Mouse (Mus musculus) MEL (cell line): ENCODE measurements around the gene Cbr3. TPM values are rescaled to one million over a fixed set of nuclear protein-coding genes. Genes with fewer than 3 reads are reported as not detected.

Experiments used
- DNase-seq: peaks from one replicate; pipeline ENCODE4 v3.0.0; 2011; ENCODE audit warnings: low read depth, low spot score
- H3K27ac ChIP-seq: 2 replicates; pipeline ENCODE4 v1.5.1; 2012; ENCODE audit warnings: low read depth, mild to moderate bottlenecking, control low read depth, low read length, moderate library complexity; ENCODE audit not compliant: control insufficient read depth
- H3K27me3 ChIP-seq, 2 experiments: fragments of 150-350 bp in 1 of 2; sonication (generic) in 1 of 2; 2 replicates each; pipeline ENCODE4 v1.6.1; 2012; ENCODE audit warnings: low read length in 2 of 2, mild to moderate bottlenecking in 2 of 2, improper control_type of control experiment in 1 of 2, moderate library complexity in 1 of 2; ENCODE audit not compliant: insufficient read depth in 2 of 2, control insufficient read depth in 1 of 2
- H3K36me3 ChIP-seq, 2 experiments: 2 replicates each; pipeline ENCODE4 v1.6.1; 2012 to 2014; ENCODE audit warnings: low read length in 2 of 2, improper control_type of control experiment in 1 of 2, inconsistent platforms in 1 of 2, mild to moderate bottlenecking in 1 of 2; ENCODE audit not compliant: insufficient read depth in 2 of 2, control insufficient read depth in 1 of 2
- H3K4me1 ChIP-seq, 2 experiments: fragments of 150-350 bp in 1 of 2; sonication (generic) in 1 of 2; 2 replicates each; pipeline ENCODE4 v1.6.1; 2012; ENCODE audit warnings: low read length in 2 of 2, improper control_type of control experiment in 1 of 2, mild to moderate bottlenecking in 1 of 2; ENCODE audit not compliant: insufficient read depth in 2 of 2, control insufficient read depth in 1 of 2
- H3K4me3 ChIP-seq, 2 experiments: fragments of 150-350 bp in 1 of 2; sonication (generic) in 1 of 2; 2 replicates each; pipeline ENCODE4 v1.5.1; 2012; ENCODE audit warnings: low read depth in 2 of 2, low read length in 2 of 2, mild to moderate bottlenecking in 2 of 2, moderate library complexity in 2 of 2, control low read depth in 1 of 2, improper control_type of control experiment in 1 of 2; ENCODE audit not compliant: control insufficient read depth in 1 of 2, insufficient read depth in 1 of 2
- H3K79me2 ChIP-seq: 2 replicates; pipeline ENCODE4 v1.6.1; 2012; ENCODE audit warnings: mild to moderate bottlenecking, low read length, moderate library complexity; ENCODE audit not compliant: control insufficient read depth, poor library complexity, insufficient read depth
- H3K9ac ChIP-seq: 2 replicates; pipeline ENCODE4 v1.6.1; 2012; ENCODE audit warnings: low read depth, mild to moderate bottlenecking, control low read depth, low read length, moderate library complexity; ENCODE audit not compliant: control insufficient read depth, poor library complexity, severe bottlenecking
- H3K9me3 ChIP-seq: fragments of 150-350 bp; sonication (generic); replicated peaks from 2 replicates; pipeline ENCODE4 v1.6.1; 2012; ENCODE audit warnings: mild to moderate bottlenecking, low read length, improper control_type of control experiment, moderate library complexity; ENCODE audit not compliant: insufficient read depth
- BHLHE40 ChIP-seq: IDR thresholded peaks from 2 replicates; pipeline ENCODE4 v1.6.1; 2012; ENCODE audit warnings: low read depth, mild to moderate bottlenecking, inconsistent platforms, low read length, improper control_type of control experiment, borderline replicate concordance
- CHD1 ChIP-seq: IDR thresholded peaks from 2 replicates; pipeline ENCODE4 v1.6.1; 2012; ENCODE audit warnings: low read depth, mild to moderate bottlenecking, inconsistent platforms, low read length, improper control_type of control experiment
- CHD2 ChIP-seq: IDR thresholded peaks from 2 replicates; pipeline ENCODE4 v1.6.1; 2011; ENCODE audit warnings: low read length, improper control_type of control experiment
- CTCF ChIP-seq, 3 experiments: IDR thresholded peaks in 2 of 3; conservative IDR thresholded peaks in 1 of 3; 2 replicates each; pipeline ENCODE4 v1.5.1; 2011 to 2012; ENCODE audit warnings: low read length in 3 of 3, low read depth in 2 of 3, mild to moderate bottlenecking in 2 of 3, improper control_type of control experiment in 1 of 3, inconsistent platforms in 1 of 3, mixed read lengths in 1 of 3, moderate library complexity in 1 of 3; ENCODE audit not compliant: control insufficient read depth in 1 of 3, insufficient read depth in 1 of 3, poor library complexity in 1 of 3, severe bottlenecking in 1 of 3
- E2F4 ChIP-seq: IDR thresholded peaks from 2 replicates; pipeline ENCODE4 v1.6.1; 2011; ENCODE audit warnings: low read depth, low read length, improper control_type of control experiment, borderline replicate concordance
- ELF1 ChIP-seq: IDR thresholded peaks from 2 replicates; pipeline ENCODE4 v1.6.1; 2014; ENCODE audit warnings: low read depth, mild to moderate bottlenecking, inconsistent platforms, low read length, improper control_type of control experiment, moderate library complexity
- EP300 ChIP-seq, 2 experiments: IDR thresholded peaks; 2 replicates each; pipeline ENCODE4 v1.6.1; 2011; ENCODE audit warnings: improper control_type of control experiment in 2 of 2, low read length in 2 of 2, low read depth in 1 of 2, mild to moderate bottlenecking in 1 of 2
- ETS1 ChIP-seq: IDR thresholded peaks from 2 replicates; pipeline ENCODE4 v1.6.1; 2012; ENCODE audit warnings: low read depth, mild to moderate bottlenecking, inconsistent platforms, low read length, improper control_type of control experiment, moderate library complexity
- GABPA ChIP-seq: IDR thresholded peaks from 2 replicates; pipeline ENCODE4 v1.6.1; 2012; ENCODE audit warnings: low read depth, mild to moderate bottlenecking, inconsistent platforms, low read length, improper control_type of control experiment, moderate library complexity
- JUND ChIP-seq: IDR thresholded peaks from 2 replicates; pipeline ENCODE4 v1.6.1; 2011; ENCODE audit warnings: low read depth, mild to moderate bottlenecking, improper control_type of control experiment, low read length
- KAT2A ChIP-seq: conservative IDR thresholded peaks from 2 replicates; pipeline ENCODE4 v1.6.1; 2012; ENCODE audit warnings: low read depth, low read length, improper control_type of control experiment, inconsistent platforms
- MAFK ChIP-seq: IDR thresholded peaks from 2 replicates; pipeline ENCODE4 v1.6.1; 2011; ENCODE audit warnings: low read depth, mild to moderate bottlenecking, low read length, improper control_type of control experiment, borderline replicate concordance
- MAX ChIP-seq: IDR thresholded peaks from 2 replicates; pipeline ENCODE4 v1.6.1; 2011; ENCODE audit warnings: low read length, improper control_type of control experiment
- MAZ ChIP-seq: IDR thresholded peaks from 2 replicates; pipeline ENCODE4 v1.6.1; 2012; ENCODE audit warnings: low read depth, mild to moderate bottlenecking, inconsistent platforms, low read length, improper control_type of control experiment
- MEF2A ChIP-seq: IDR thresholded peaks from 2 replicates; pipeline ENCODE4 v1.6.1; 2014; ENCODE audit warnings: low read depth, mild to moderate bottlenecking, inconsistent platforms, low read length, improper control_type of control experiment; ENCODE audit not compliant: poor library complexity, insufficient replicate concordance, severe bottlenecking; ENCODE audit errors: extremely low read depth
- MXI1 ChIP-seq: IDR thresholded peaks from 2 replicates; pipeline ENCODE4 v1.6.1; 2011; ENCODE audit warnings: mild to moderate bottlenecking, low read depth, low read length, improper control_type of control experiment
- MYB ChIP-seq: IDR thresholded peaks from 2 replicates; pipeline ENCODE4 v1.6.1; 2011; ENCODE audit warnings: mild to moderate bottlenecking, low read depth, low read length, improper control_type of control experiment
- MYC ChIP-seq: IDR thresholded peaks from 2 replicates; pipeline ENCODE4 v1.6.1; 2011; ENCODE audit warnings: low read depth, mild to moderate bottlenecking, low read length, improper control_type of control experiment, moderate library complexity
- NELFE ChIP-seq: IDR thresholded peaks from 2 replicates; pipeline ENCODE4 v1.6.1; 2011; ENCODE audit warnings: low read depth, low read length, improper control_type of control experiment
- NRF1 ChIP-seq: IDR thresholded peaks from 2 replicates; pipeline ENCODE4 v1.6.1; 2014; ENCODE audit warnings: low read depth, mild to moderate bottlenecking, inconsistent platforms, low read length, improper control_type of control experiment, moderate library complexity; ENCODE audit not compliant: poor library complexity, insufficient read depth, severe bottlenecking
- POLR2A ChIP-seq, 2 experiments: IDR thresholded peaks; 2 replicates each; pipeline ENCODE4 v1.6.1; 2011 to 2012; ENCODE audit warnings: low read length in 2 of 2, mild to moderate bottlenecking in 2 of 2, control low read depth in 1 of 2, improper control_type of control experiment in 1 of 2, low read depth in 1 of 2, moderate library complexity in 1 of 2; ENCODE audit not compliant: control insufficient read depth in 1 of 2, insufficient read depth in 1 of 2, poor library complexity in 1 of 2
- POLR2AphosphoS2 ChIP-seq: IDR thresholded peaks from 2 replicates; pipeline ENCODE4 v1.6.1; 2011; ENCODE audit warnings: low read length, improper control_type of control experiment
- POLR2AphosphoS5 ChIP-seq: IDR thresholded peaks from 2 replicates; pipeline ENCODE4 v1.6.1; 2012; ENCODE audit warnings: low read depth, borderline replicate concordance, mild to moderate bottlenecking, inconsistent platforms, low read length, moderate library complexity, mixed read lengths
- RAD21 ChIP-seq: IDR thresholded peaks from 2 replicates; pipeline ENCODE4 v1.6.1; 2011; ENCODE audit warnings: mild to moderate bottlenecking, low read depth, low read length, improper control_type of control experiment
- RCOR1 ChIP-seq: IDR thresholded peaks from 2 replicates; pipeline ENCODE4 v1.6.1; 2012; ENCODE audit warnings: low read depth, mild to moderate bottlenecking, inconsistent platforms, low read length, improper control_type of control experiment
- SIN3A ChIP-seq: IDR thresholded peaks from 2 replicates; pipeline ENCODE4 v1.6.1; 2012; ENCODE audit warnings: low read length, improper control_type of control experiment, inconsistent platforms
- SMC3 ChIP-seq: IDR thresholded peaks from 2 replicates; pipeline ENCODE4 v1.6.1; 2011; ENCODE audit warnings: low read depth, low read length, improper control_type of control experiment
- TAL1 ChIP-seq: IDR thresholded peaks from 2 replicates; pipeline ENCODE4 v1.6.1; 2012; ENCODE audit warnings: mild to moderate bottlenecking, inconsistent platforms, low read length, moderate library complexity, mixed read lengths
- TBP ChIP-seq: IDR thresholded peaks from 2 replicates; pipeline ENCODE4 v1.8.0; 2011; ENCODE audit warnings: low read depth, low read length, improper control_type of control experiment
- TCF12 ChIP-seq: IDR thresholded peaks from 2 replicates; pipeline ENCODE4 v1.6.1; 2014; ENCODE audit warnings: low read depth, mild to moderate bottlenecking, inconsistent platforms, low read length, improper control_type of control experiment, moderate library complexity
- UBTF ChIP-seq: IDR thresholded peaks from 2 replicates; pipeline ENCODE4 v1.6.1; 2012; ENCODE audit warnings: low read depth, mild to moderate bottlenecking, inconsistent platforms, low read length, improper control_type of control experiment, moderate library complexity, borderline replicate concordance; ENCODE audit not compliant: insufficient read depth
- USF1 ChIP-seq: IDR thresholded peaks from 2 replicates; pipeline ENCODE4 v1.6.1; 2014; ENCODE audit warnings: low read depth, mild to moderate bottlenecking, inconsistent platforms, low read length, improper control_type of control experiment, moderate library complexity
- USF2 ChIP-seq, 2 experiments: IDR thresholded peaks; 2 replicates each; pipeline ENCODE4 v1.6.1; 2011 to 2012; ENCODE audit warnings: improper control_type of control experiment in 2 of 2, low read length in 2 of 2, borderline replicate concordance in 1 of 2, inconsistent platforms in 1 of 2, low read depth in 1 of 2, mild to moderate bottlenecking in 1 of 2; ENCODE audit not compliant: insufficient read depth in 1 of 2
- ZC3H11A ChIP-seq: IDR thresholded peaks from 2 replicates; pipeline ENCODE4 v1.6.1; 2012; ENCODE audit warnings: low read depth, mild to moderate bottlenecking, inconsistent platforms, low read length, improper control_type of control experiment
- ZKSCAN1 ChIP-seq: IDR thresholded peaks from 2 replicates; pipeline ENCODE4 v1.6.1; 2012; ENCODE audit warnings: low read depth, mild to moderate bottlenecking, inconsistent platforms, low read length, improper control_type of control experiment, moderate library complexity
- ZMIZ1 ChIP-seq: IDR thresholded peaks from 2 replicates; pipeline ENCODE4 v1.6.1; 2012; ENCODE audit warnings: low read depth, mild to moderate bottlenecking, inconsistent platforms, low read length, improper control_type of control experiment, moderate library complexity
- ZNF384 ChIP-seq: IDR thresholded peaks from 2 replicates; pipeline ENCODE4 v1.6.1; 2012; ENCODE audit warnings: low read depth, mild to moderate bottlenecking, inconsistent platforms, low read length, improper control_type of control experiment
- polyA plus RNA-seq, 2 experiments: library from polyadenylated mRNA; stranded (reverse) in 1 of 2; unstranded in 1 of 2; fragments of >175 nt in 1 of 2; fragments of >200 nt in 1 of 2; gene quantifications; 2 replicates each; pipeline versions ENCODE4 v1.2.1 to v1.2.4; 2012; ENCODE audit warnings: low replicate concordance in 2 of 2, low read depth in 1 of 2; ENCODE audit not compliant: insufficient read length in 2 of 2, insufficient read depth in 1 of 2, missing spikeins in 1 of 2
- total RNA-seq: library from RNA; depleted of rRNA; stranded (reverse); fragments of 300-350 nt; gene quantifications from 2 replicates; pipeline ENCODE4 v1.2.3, GENCODE M21; 2012

Cbr3 gene
- total and polyA plus RNA-seq, 3 experiments: not detected

DNA sequence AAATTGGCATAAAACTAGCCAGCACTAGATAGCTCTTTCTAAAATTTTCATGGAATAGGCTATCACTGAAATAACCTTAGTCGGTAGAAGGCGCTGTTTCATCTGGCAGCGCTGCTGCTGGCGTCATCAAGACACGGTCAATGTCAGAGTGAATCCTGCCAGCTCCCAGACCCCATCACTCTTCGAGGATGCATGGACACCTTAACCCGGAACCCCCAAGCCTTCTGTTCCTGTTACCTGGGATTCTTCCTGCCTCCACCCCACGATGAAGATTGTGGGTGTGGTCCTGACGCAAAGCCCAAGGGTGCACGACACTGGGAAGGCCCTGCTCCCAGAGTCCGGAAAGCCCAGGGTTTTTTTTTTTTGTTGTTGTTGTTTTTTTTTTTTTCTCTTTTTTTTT is 27.9 kb downstream of the Cbr3 start:
- peak overlapping the region; percentile 58 for H3K9ac ChIP-seq
- no peak overlapping the region for H3K27ac ChIP-seq
- H3K36me3 ChIP-seq: peaks cover 0 to 4% of the 10 kb centered on the region in 2 experiments; a peak in 1 of 4 replicates
- H3K79me2 ChIP-seq: peaks cover 1% of the 10 kb centered on the region; the same call in 1 of the 2 replicates
- H3K4me1 ChIP-seq: peaks cover 3 to 10% of the 10 kb centered on the region in 2 experiments; a peak in 3 of 4 replicates
- H3K27me3 ChIP-seq: no peaks in the 10 kb centered on the region; a peak in 1 of 4 replicates
- peak overlapping the region; percentile 69 to 87 for H3K4me3 ChIP-seq
- H3K9me3 ChIP-seq: no peaks in the 10 kb centered on the region
- DNase-seq: peak; percentile 91
- TF ChIP-seq ZNF384 (peak; percentile 89), POLR2AphosphoS5 (no peak), ZMIZ1 (no peak), MAX (peak; percentile 48; the same call in 1 of the 2 replicates), TBP (no peak), BHLHE40 (no peak), NELFE (no peak), MYB (no peak), EP300 (IDR thresholded peaks at IDR 0.05; ENCODE audit: low read depth in 1 of 2, low read length in 2 of 2) (peak in 1 of 2 experiments; percentile 4; a peak in 1 of 4 replicates), MAFK (0 out of 2 replicates have a peak, but pooled peaks have one; percentile 17), ZKSCAN1 (no peak), POLR2A (IDR thresholded peaks at IDR 0.05; ENCODE audit: control insufficient read depth in 1 of 2, insufficient read depth in 1 of 2, low read depth in 1 of 2, low read length in 2 of 2, poor library complexity in 1 of 2) (no peak), ETS1 (0 out of 2 replicates have a peak, but pooled peaks have one; percentile 6), ZC3H11A (peak; percentile 67), SIN3A (peak; percentile 79), USF2 (IDR thresholded peaks at IDR 0.05; ENCODE audit: borderline replicate concordance in 1 of 2, insufficient read depth in 1 of 2, low read depth in 1 of 2, low read length in 2 of 2) (no peak), CTCF (IDR thresholded peaks at IDR 0.05 in 2 of 3, conservative IDR thresholded peaks at IDR 0.05 in 1 of 3; ENCODE audit: control insufficient read depth in 1 of 3, insufficient read depth in 1 of 3, low read depth in 2 of 3, low read length in 3 of 3, poor library complexity in 1 of 3, severe bottlenecking in 1 of 3) (peak; percentile 75 to 88 (median 82)), TAL1 (no peak), UBTF (no peak), CHD1 (no peak), USF1 (no peak), JUND (no peak), GABPA (no peak), MAZ (no peak), ELF1 (peak; percentile 32; the same call in 1 of the 2 replicates), CHD2 (no peak), MEF2A (0 out of 2 replicates have a peak, but pooled peaks have one; percentile 25), KAT2A (no peak), NRF1 (no peak), TCF12 (no peak), RAD21 (peak; percentile 67), RCOR1 (0 out of 2 replicates have a peak, but pooled peaks have one; percentile 45), SMC3 (peak; percentile 76), POLR2AphosphoS2 (no peak), MYC (peak; percentile 34; the same call in 1 of the 2 replicates), MXI1 (peak; percentile 52), E2F4 (no peak)
